Mouse (Mus musculus): Measurements from ENCODE around the gene Kiss1r. TPM values are rescaled to one million over a fixed set of nuclear protein-coding genes. Genes with fewer than 3 reads are reported as not detected.
A peak's percentile ranks its signal among the peaks of the same experiment; 100 is the strongest.

Gene Kiss1r
- polyA plus RNA-seq, 1 experiment: 0.71 TPM

DNA sequence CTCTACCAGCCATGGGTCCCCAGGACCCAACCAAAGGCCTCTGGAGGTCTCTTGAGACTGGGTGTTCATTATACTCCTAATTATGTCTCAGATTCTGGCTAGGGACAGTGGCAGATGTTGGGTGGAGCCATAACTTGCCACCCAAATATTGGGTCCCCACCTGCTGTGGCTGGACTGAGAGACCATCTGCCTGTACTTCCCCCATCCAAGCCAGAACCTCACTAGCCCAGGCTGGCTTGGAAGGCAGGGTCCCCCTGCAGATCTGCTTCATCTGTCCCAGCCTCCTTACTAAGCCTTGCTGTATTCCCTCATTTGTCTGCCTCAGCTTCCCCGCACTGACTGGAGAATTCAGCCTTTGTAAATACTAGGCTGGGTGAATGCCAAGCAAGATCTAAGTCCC is 51.4 kb downstream of the Kiss1r start:
- no peak overlapping the region for H3K4me3 ChIP-seq (ENCODE audit: insufficient read depth, low read length)
- H3K27ac ChIP-seq (ENCODE audit: insufficient read depth, low read depth, low read length): no peak overlapping the region
- TF ChIP-seq CTCF (IDR thresholded peaks at IDR 0.05; ENCODE audit: low read depth, low read length) (no peak), POLR2A (IDR thresholded peaks at IDR 0.05; ENCODE audit: borderline replicate concordance, low read depth, low read length) (no peak)
- no peaks in the 10 kb centered on the region for H3K4me1 ChIP-seq (ENCODE audit: control insufficient read depth, insufficient read depth, low read length)

DNA sequence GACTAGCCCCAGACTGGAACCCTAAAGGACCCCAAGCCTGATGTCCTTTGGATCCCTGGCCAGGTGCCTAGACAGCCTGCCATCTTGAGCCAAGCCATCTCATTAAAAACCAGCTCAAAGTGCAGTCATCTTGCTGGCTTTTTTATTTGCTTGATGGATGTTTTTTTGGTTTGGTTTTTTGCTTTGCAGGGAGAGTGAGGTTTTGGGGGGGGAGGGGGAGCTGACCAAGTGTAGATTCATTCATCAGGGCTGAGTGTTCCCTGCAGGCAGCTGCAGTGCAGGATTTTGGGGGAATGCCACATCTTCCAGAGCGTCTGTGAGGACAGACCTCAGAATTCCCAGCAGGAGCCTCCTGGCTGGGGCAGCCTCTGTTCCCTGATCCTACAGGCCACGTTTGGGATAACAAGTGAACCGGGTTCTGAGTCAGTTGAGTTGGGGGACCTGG is 52.4 kb downstream of the Kiss1r start:
- H3K4me3 ChIP-seq (ENCODE audit: insufficient read depth, low read length): no peak overlapping the region
- H3K27ac ChIP-seq (ENCODE audit: insufficient read depth, low read depth, low read length): no peak overlapping the region
- H3K4me1 ChIP-seq (ENCODE audit: control insufficient read depth, insufficient read depth, low read length): no peaks in the 10 kb centered on the region
- no peak for TF ChIP-seq POLR2A (IDR thresholded peaks at IDR 0.05; ENCODE audit: borderline replicate concordance, low read depth, low read length)

DNA sequence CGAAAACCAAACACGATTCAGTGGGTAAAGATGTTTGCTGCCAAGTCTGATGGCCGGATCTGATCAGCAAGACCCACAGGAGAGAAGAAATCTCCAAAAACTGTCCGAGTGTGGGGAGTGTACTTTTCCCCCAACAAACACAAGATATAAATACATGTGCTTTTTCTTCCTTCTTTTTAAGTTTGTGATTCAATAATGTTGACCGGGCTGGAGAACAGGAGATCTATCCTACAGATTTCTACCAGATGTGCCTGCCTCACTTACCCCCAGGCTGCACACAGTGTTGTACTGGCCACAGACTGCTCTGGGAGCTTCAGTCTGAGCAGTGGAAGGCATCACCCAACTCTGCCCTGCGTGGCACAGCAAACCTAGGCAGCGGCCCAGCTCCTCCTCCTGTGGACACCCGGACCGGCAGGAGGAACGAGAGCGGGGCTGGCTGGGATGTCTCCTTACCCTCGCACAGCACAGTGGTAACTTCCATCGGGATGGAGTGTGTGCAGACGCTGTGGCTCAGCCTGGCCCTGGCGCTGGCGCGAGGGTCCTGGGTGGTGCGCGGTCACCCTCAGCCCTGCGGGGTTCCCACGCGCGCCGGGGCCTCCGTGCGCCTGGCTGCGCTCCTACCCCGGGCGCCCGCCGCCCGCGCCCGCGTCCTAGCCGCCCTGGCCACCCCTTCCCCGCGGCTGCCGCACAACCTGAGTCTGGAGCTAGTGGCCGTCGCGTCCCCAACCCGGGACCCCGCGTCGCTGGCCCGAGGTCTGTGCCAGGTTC is 53.8 kb downstream of the Kiss1r start, which contains the start of gene Grin3b:
Grin3b (plus strand) TSS at position 301 of the 768 bp plus-strand sequence.
- peak within 1 kb of the TSS; percentile 32 for H3K4me3 ChIP-seq (ENCODE audit: insufficient read depth, low read length)
- TF ChIP-seq POLR2A (IDR thresholded peaks at IDR 0.05; ENCODE audit: borderline replicate concordance, low read depth, low read length) (no peak), CTCF (IDR thresholded peaks at IDR 0.05; ENCODE audit: low read depth, low read length) (no peak)
- H3K27ac ChIP-seq (ENCODE audit: insufficient read depth, low read depth, low read length): no peak within 1 kb of the TSS
- peaks cover 13% of the 10 kb centered on the region for H3K4me1 ChIP-seq (ENCODE audit: control insufficient read depth, insufficient read depth, low read length)

DNA sequence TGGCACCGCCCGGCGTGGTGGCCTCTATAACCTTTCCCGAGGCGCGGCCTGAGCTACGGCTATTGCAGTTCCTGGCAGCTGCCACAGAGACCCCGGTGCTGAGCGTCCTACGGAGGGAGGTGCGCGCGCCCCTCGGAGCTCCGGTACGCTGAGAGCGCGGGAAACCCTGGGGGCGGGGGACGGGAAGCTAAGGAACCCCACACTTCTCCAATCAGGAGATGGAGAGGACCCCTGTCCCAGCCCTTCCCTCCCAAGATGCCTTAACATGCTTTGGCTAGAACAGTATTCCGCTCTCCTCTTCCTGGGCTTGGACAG is 54.4 kb downstream of the Kiss1r start:
- Histone ChIP-seq H3K27ac (ENCODE audit: insufficient read depth, low read depth, low read length) (no peak overlapping the region), H3K4me1 (ENCODE audit: control insufficient read depth, insufficient read depth, low read length) (peaks cover 14% of the 10 kb centered on the region), H3K4me3 (ENCODE audit: insufficient read depth, low read length) (0 out of 2 replicates have a peak overlapping the region, but pooled peaks have one; percentile 2)
- TF ChIP-seq POLR2A (IDR thresholded peaks at IDR 0.05; ENCODE audit: borderline replicate concordance, low read depth, low read length) (no peak), CTCF (IDR thresholded peaks at IDR 0.05; ENCODE audit: low read depth, low read length) (no peak)

Other genes starting within 250 kb of the Kiss1r start
- gene Tpgs1, start 247.6 kb upstream of the Kiss1r start, polyA plus RNA-seq (2012; ENCODE audit: insufficient read depth, insufficient read length, missing spikeins): 32.7 and 36.2 TPM in 2 replicates
- gene Cdc34, start 234.8 kb upstream of the Kiss1r start, polyA plus RNA-seq (2012; ENCODE audit: insufficient read depth, insufficient read length, missing spikeins): 74.9 and 77.1 TPM in 2 replicates
- 0.84 TPM in 1 of 2 replicates, not detected in the other for gene Gzmm, start 228.0 kb upstream of the Kiss1r start, polyA plus RNA-seq (2012; ENCODE audit: insufficient read depth, insufficient read length, missing spikeins)
- 300 and 307 TPM in 2 replicates for gene Bsg, start 212.5 kb upstream of the Kiss1r start, polyA plus RNA-seq (2012; ENCODE audit: insufficient read depth, insufficient read length, missing spikeins)
- 0.86 and 1.3 TPM in 2 replicates for gene Hcn2, start 200.3 kb upstream of the Kiss1r start, polyA plus RNA-seq (2012; ENCODE audit: insufficient read depth, insufficient read length, missing spikeins)
- 18.8 and 19.8 TPM in 2 replicates for gene Polrmt, start 170.4 kb upstream of the Kiss1r start, polyA plus RNA-seq (2012; ENCODE audit: insufficient read depth, insufficient read length, missing spikeins)
- gene Fgf22, start 161.9 kb upstream of the Kiss1r start, polyA plus RNA-seq (2012; ENCODE audit: insufficient read depth, insufficient read length, missing spikeins): not detected in 2 replicates
- 23.3 and 27.6 TPM in 2 replicates for gene Rnf126, start 150.0 kb upstream of the Kiss1r start, polyA plus RNA-seq (2012; ENCODE audit: insufficient read depth, insufficient read length, missing spikeins)
- 1.0 and 1.1 TPM in 2 replicates for gene Fstl3, start 139.7 kb upstream of the Kiss1r start, polyA plus RNA-seq (2012; ENCODE audit: insufficient read depth, insufficient read length, missing spikeins)
- not detected in 2 replicates for gene Prss57, start 126.0 kb upstream of the Kiss1r start, polyA plus RNA-seq (2012; ENCODE audit: insufficient read depth, insufficient read length, missing spikeins)
- gene Palm, start 123.4 kb upstream of the Kiss1r start, polyA plus RNA-seq (2012; ENCODE audit: insufficient read depth, insufficient read length, missing spikeins): 2.9 and 3.4 TPM in 2 replicates
- 0.91 TPM in 1 of 2 replicates, not detected in the other for gene Misp, start 96.0 kb upstream of the Kiss1r start, polyA plus RNA-seq (2012; ENCODE audit: insufficient read depth, insufficient read length, missing spikeins)
- gene Ptbp1, start 62.5 kb upstream of the Kiss1r start, polyA plus RNA-seq (2012; ENCODE audit: insufficient read depth, insufficient read length, missing spikeins): 129 and 141 TPM in 2 replicates
- not detected in 2 replicates for gene Prtn3, start 42.5 kb upstream of the Kiss1r start, polyA plus RNA-seq (2012; ENCODE audit: insufficient read depth, insufficient read length, missing spikeins)
- gene Plppr3, start 42.3 kb upstream of the Kiss1r start, polyA plus RNA-seq (2012; ENCODE audit: insufficient read depth, insufficient read length, missing spikeins): not detected in 2 replicates
- 0.75 TPM in 1 of 2 replicates, not detected in the other for gene Elane, start 30.7 kb upstream of the Kiss1r start, polyA plus RNA-seq (2012; ENCODE audit: insufficient read depth, insufficient read length, missing spikeins)
- gene Cfd, start 26.1 kb upstream of the Kiss1r start, polyA plus RNA-seq (2012; ENCODE audit: insufficient read depth, insufficient read length, missing spikeins): 1.3 TPM in 1 of 2 replicates, not detected in the other
- 14.6 and 19.3 TPM in 2 replicates for gene Med16, start 8.0 kb upstream of the Kiss1r start, polyA plus RNA-seq (2012; ENCODE audit: insufficient read depth, insufficient read length, missing spikeins)
- gene Gm26602, start 6.1 kb upstream of the Kiss1r start, polyA plus RNA-seq (2012; ENCODE audit: insufficient read depth, insufficient read length, missing spikeins): not detected in 2 replicates
- 87.2 and 90.4 TPM in 2 replicates for gene R3hdm4, start 4.2 kb downstream of the Kiss1r start, polyA plus RNA-seq (2012; ENCODE audit: insufficient read depth, insufficient read length, missing spikeins)
- gene Arid3a, start 10.1 kb downstream of the Kiss1r start, polyA plus RNA-seq (2012; ENCODE audit: insufficient read depth, insufficient read length, missing spikeins): 15.4 and 17.8 TPM in 2 replicates
- 32.2 and 35.8 TPM in 2 replicates for gene Wdr18, start 43.2 kb downstream of the Kiss1r start, polyA plus RNA-seq (2012; ENCODE audit: insufficient read depth, insufficient read length, missing spikeins)
- gene Grin3b, start 53.7 kb downstream of the Kiss1r start, polyA plus RNA-seq (2012; ENCODE audit: insufficient read depth, insufficient read length, missing spikeins): 0.65 and 0.91 TPM in 2 replicates
- gene Tmem259, start 67.4 kb downstream of the Kiss1r start, polyA plus RNA-seq (2012; ENCODE audit: insufficient read depth, insufficient read length, missing spikeins): 86.5 and 101 TPM in 2 replicates
- gene Cnn2, start 71.6 kb downstream of the Kiss1r start, polyA plus RNA-seq (2012; ENCODE audit: insufficient read depth, insufficient read length, missing spikeins): 37.5 and 41.5 TPM in 2 replicates
- gene Abca7, start 79.5 kb downstream of the Kiss1r start, polyA plus RNA-seq (2012; ENCODE audit: insufficient read depth, insufficient read length, missing spikeins): 24.6 and 27.5 TPM in 2 replicates
- 218 TPM in 2 replicates for gene Arhgap45, start 99.7 kb downstream of the Kiss1r start, polyA plus RNA-seq (2012; ENCODE audit: insufficient read depth, insufficient read length, missing spikeins)
- 53.0 and 55.5 TPM in 2 replicates for gene Polr2e, start 122.8 kb downstream of the Kiss1r start, polyA plus RNA-seq (2012; ENCODE audit: insufficient read depth, insufficient read length, missing spikeins)
- gene Gpx4, start 130.2 kb downstream of the Kiss1r start, polyA plus RNA-seq (2012; ENCODE audit: insufficient read depth, insufficient read length, missing spikeins): 311 and 322 TPM in 2 replicates
- 54.5 and 55.8 TPM in 2 replicates for gene Sbno2, start 188.6 kb downstream of the Kiss1r start, polyA plus RNA-seq (2012; ENCODE audit: insufficient read depth, insufficient read length, missing spikeins)
- 104 TPM in 2 replicates for gene Stk11, start 198.8 kb downstream of the Kiss1r start, polyA plus RNA-seq (2012; ENCODE audit: insufficient read depth, insufficient read length, missing spikeins)
- 198 TPM in 2 replicates for gene Atp5d, start 221.7 kb downstream of the Kiss1r start, polyA plus RNA-seq (2012; ENCODE audit: insufficient read depth, insufficient read length, missing spikeins)
- 2.0 and 2.9 TPM in 2 replicates for gene Cbarp, start 223.9 kb downstream of the Kiss1r start, polyA plus RNA-seq (2012; ENCODE audit: insufficient read depth, insufficient read length, missing spikeins)
- 32.9 and 40.5 TPM in 2 replicates for gene Midn, start 231.3 kb downstream of the Kiss1r start, polyA plus RNA-seq (2012; ENCODE audit: insufficient read depth, insufficient read length, missing spikeins)
- 48.0 and 49.8 TPM in 2 replicates for gene Cirbp, start 249.0 kb downstream of the Kiss1r start, polyA plus RNA-seq (2012; ENCODE audit: insufficient read depth, insufficient read length, missing spikeins)

Data from bone marrow macrophage, adult 2 months (primary cell).